Mouse (Mus musculus): ENCODE data around the gene Clec5a. TPM values are rescaled to one million over a fixed set of nuclear protein-coding genes. Genes with fewer than 3 reads are reported as not detected.

Clec5a gene
- polyA plus RNA-seq, 1 experiment from 2014 or later, result 0.72 TPM

Other genes starting within 250 kb of the Clec5a start
- gene E330009J07Rik, start 149.7 kb downstream of the Clec5a start, polyA plus RNA-seq (2014; fragmentation: Nextera tagmentation; extraction: Ambion mirVana), result 19.9 and 21.9 TPM in 2 replicates
- 0.12 and 0.15 TPM in 2 replicates for gene Wee2, start 146.7 kb downstream of the Clec5a start, polyA plus RNA-seq (2014; fragmentation: Nextera tagmentation; extraction: Ambion mirVana)
- 177 and 197 TPM in 2 replicates for gene Ssbp1, start 114.5 kb downstream of the Clec5a start, polyA plus RNA-seq (2014; fragmentation: Nextera tagmentation; extraction: Ambion mirVana)
- not detected in 2 replicates for gene Tas2r137, start 94.6 kb downstream of the Clec5a start, polyA plus RNA-seq (2014; fragmentation: Nextera tagmentation; extraction: Ambion mirVana)
- 0.27 TPM in 1 of 2 replicates, not detected in the other for gene Tas2r108, start 92.3 kb downstream of the Clec5a start, polyA plus RNA-seq (2014; fragmentation: Nextera tagmentation; extraction: Ambion mirVana)
- gene Prss37, start 66.3 kb downstream of the Clec5a start, polyA plus RNA-seq (2014; fragmentation: Nextera tagmentation; extraction: Ambion mirVana), result not detected in 2 replicates
- gene Olfr461, start 30.8 kb downstream of the Clec5a start, polyA plus RNA-seq (2014; fragmentation: Nextera tagmentation; extraction: Ambion mirVana), result 0.08 and 0.31 TPM in 2 replicates
- gene Olfr460, start 16.3 kb downstream of the Clec5a start, polyA plus RNA-seq (2014; fragmentation: Nextera tagmentation; extraction: Ambion mirVana), result not detected in 2 replicates
- gene Tas2r138, start 27.5 kb upstream of the Clec5a start, polyA plus RNA-seq (2014; fragmentation: Nextera tagmentation; extraction: Ambion mirVana), result not detected in 2 replicates
- 0.08 TPM in 1 of 2 replicates, not detected in the other for gene Mgam, start 43.0 kb upstream of the Clec5a start, polyA plus RNA-seq (2014; fragmentation: Nextera tagmentation; extraction: Ambion mirVana)

All from forebrain, embryonic 11.5 days (tissue).